Mouse (Mus musculus) CH12.LX (cell line): ENCODE measurements around the gene Casq2.

Experiments
- CTCF ChIP-seq, 2 experiments: IDR thresholded peaks in 1 of 2; conservative IDR thresholded peaks in 1 of 2; 2 replicates each; pipeline ENCODE4 v1.5.1; 2011 to 2012; ENCODE audit warnings: low read depth in 2 of 2, low read length in 2 of 2, improper control_type of control experiment in 1 of 2, inconsistent platforms in 1 of 2, mild to moderate bottlenecking in 1 of 2, moderate library complexity in 1 of 2
- EP300 ChIP-seq: IDR thresholded peaks from 2 replicates; pipeline ENCODE4 v1.6.1; 2011; ENCODE audit warnings: low read length, improper control_type of control experiment
- MAFK ChIP-seq: IDR thresholded peaks from 2 replicates; pipeline ENCODE4 v1.6.1; 2011; ENCODE audit warnings: low read length, improper control_type of control experiment; ENCODE audit not compliant: insufficient replicate concordance
- USF1 ChIP-seq: IDR thresholded peaks from 2 replicates; pipeline ENCODE4 v1.6.1; 2014; ENCODE audit warnings: low read depth, mild to moderate bottlenecking, inconsistent platforms, low read length, improper control_type of control experiment

- TF ChIP-seq USF1 (no peak), CTCF (conservative IDR thresholded peaks at IDR 0.05 in 1 of 2, IDR thresholded peaks at IDR 0.05 in 1 of 2; ENCODE audit: low read depth in 2 of 2, low read length in 2 of 2) (no peak), EP300 (no peak), MAFK (no peak)
Measured at GRCm38 (mm10) chr3:102125546-102125945, 39.3 kb downstream of the Casq2 start.
